Mouse (Mus musculus) adrenal gland, adult (tissue): ENCODE measurements at regions not wholly inside any gene's neighbourhood (a gene's known extent, or its start where the extent isn't known, plus 50 kb on each side); places are given as distances from the start of the nearest gene placed in this dataset.

Experiments
- DNase-seq, 2 experiments: peaks; one replicate each; pipeline ENCODE4 v3.0.0; 2022 to 2023; ENCODE audit warnings: low spot score in 1 of 2; ENCODE audit not compliant: inconsistent age in 2 of 2

- peak in 1 of 2 experiments; percentile 69 for DNase-seq
Measured at GRCm38 (mm10) chr14:67181586-67181985, 1172.6 kb upstream of the Gulo start.

GRCm38 (mm10) chr14:67179549-67179948 lies 1170.5 kb upstream of the Gulo start:
- no peak for DNase-seq

GRCm38 (mm10) chr14:67178329-67179039 lies 1169.5 kb upstream of the Gulo start:
- DNase-seq: no peak

GRCm38 (mm10) chr14:67176672-67177071 lies 1167.7 kb upstream of the Gulo start:
- DNase-seq: no peak

- no peak for DNase-seq
Measured at GRCm38 (mm10) chr14:67176100-67176499, 1167.1 kb upstream of the Gulo start.

GRCm38 (mm10) chr14:67174929-67175328 lies 1165.9 kb upstream of the Gulo start:
- DNase-seq: no peak

GRCm38 (mm10) chr14:67170801-67171200 lies 1161.8 kb upstream of the Gulo start:
- no peak for DNase-seq

- DNase-seq: peak; percentile 47 to 56
Measured at GRCm38 (mm10) chr14:67170248-67170647, 1161.2 kb upstream of the Gulo start.

GRCm38 (mm10) chr14:67169201-67169600 lies 1160.2 kb upstream of the Gulo start:
- no peak for DNase-seq

- DNase-seq: no peak
Measured at GRCm38 (mm10) chr14:67159996-67160395, 1151.0 kb upstream of the Gulo start.

- no peak for DNase-seq
Measured at GRCm38 (mm10) chr14:67158867-67159266, 1149.9 kb upstream of the Gulo start.

GRCm38 (mm10) chr14:67156366-67156765 lies 1147.4 kb upstream of the Gulo start:
- peak; percentile 61 to 84 for DNase-seq

GRCm38 (mm10) chr14:67153621-67154020 lies 1144.6 kb upstream of the Gulo start:
- peak in 1 of 2 experiments; percentile 84 for DNase-seq

- peak in 1 of 2 experiments; percentile 64 for DNase-seq
Measured at GRCm38 (mm10) chr14:67149961-67150471, 1141.0 kb upstream of the Gulo start.

GRCm38 (mm10) chr14:67149091-67149490 lies 1140.1 kb upstream of the Gulo start:
- DNase-seq: peak in 1 of 2 experiments; percentile 58

- no peak for DNase-seq
Measured at GRCm38 (mm10) chr14:67146602-67147001, 1137.6 kb upstream of the Gulo start.

- DNase-seq: peak; percentile 81 to 90
Measured at GRCm38 (mm10) chr14:67145046-67145445, 1136.0 kb upstream of the Gulo start.

- peak in 1 of 2 experiments; percentile 71 for DNase-seq
Measured at GRCm38 (mm10) chr14:67144461-67144985, 1135.5 kb upstream of the Gulo start.

- no peak for DNase-seq
Measured at GRCm38 (mm10) chr14:67143826-67144225, 1134.8 kb upstream of the Gulo start.

- DNase-seq: peak in 1 of 2 experiments; percentile 52
Measured at GRCm38 (mm10) chr14:67142556-67143250, 1133.7 kb upstream of the Gulo start.

- DNase-seq: peak in 1 of 2 experiments; percentile 83
Measured at GRCm38 (mm10) chr14:67141581-67142441, 1132.8 kb upstream of the Gulo start.
